Mouse (Mus musculus) embryo, embryonic 10 days (tissue): Measurements from ENCODE around the gene Sash1.

Experiments
- DNase-seq: peaks from one replicate; pipeline ENCODE4 v3.0.0-alpha.2; 2015; ENCODE audit warnings: low spot score

Sash1 gene

GRCm38 (mm10) chr10:8851625-8852024 is 34.2 kb downstream of the Sash1 start:
- DNase-seq = no peak

DNA sequence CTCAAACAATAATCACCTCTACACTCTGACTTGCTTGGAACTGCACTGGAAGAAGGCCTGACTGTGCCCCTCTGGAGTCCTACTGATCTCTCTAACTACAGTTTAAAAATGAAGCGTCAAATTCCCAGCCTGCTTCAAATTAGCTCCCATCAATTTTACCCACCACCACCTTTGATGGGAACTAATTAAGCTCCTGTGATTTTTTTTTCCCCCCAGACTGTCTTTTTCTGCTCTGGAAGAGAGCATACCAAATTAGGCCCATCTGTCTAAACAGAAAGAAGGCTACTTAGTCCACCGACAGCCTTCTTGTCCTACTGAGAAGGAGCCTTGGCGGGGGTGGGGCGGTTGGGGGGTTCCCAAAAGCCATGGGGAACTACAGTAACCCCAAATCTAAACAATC is 37.9 kb downstream of the Sash1 start:
- DNase-seq = peak; percentile 31

GRCm38 (mm10) chr10:8846258-8846657 is 39.6 kb downstream of the Sash1 start:
- DNase-seq = no peak

GRCm38 (mm10) chr10:8845230-8845770 is 40.6 kb downstream of the Sash1 start:
- no peak for DNase-seq

GRCm38 (mm10) chr10:8839956-8840355 is 45.9 kb downstream of the Sash1 start:
- no peak for DNase-seq

DNA sequence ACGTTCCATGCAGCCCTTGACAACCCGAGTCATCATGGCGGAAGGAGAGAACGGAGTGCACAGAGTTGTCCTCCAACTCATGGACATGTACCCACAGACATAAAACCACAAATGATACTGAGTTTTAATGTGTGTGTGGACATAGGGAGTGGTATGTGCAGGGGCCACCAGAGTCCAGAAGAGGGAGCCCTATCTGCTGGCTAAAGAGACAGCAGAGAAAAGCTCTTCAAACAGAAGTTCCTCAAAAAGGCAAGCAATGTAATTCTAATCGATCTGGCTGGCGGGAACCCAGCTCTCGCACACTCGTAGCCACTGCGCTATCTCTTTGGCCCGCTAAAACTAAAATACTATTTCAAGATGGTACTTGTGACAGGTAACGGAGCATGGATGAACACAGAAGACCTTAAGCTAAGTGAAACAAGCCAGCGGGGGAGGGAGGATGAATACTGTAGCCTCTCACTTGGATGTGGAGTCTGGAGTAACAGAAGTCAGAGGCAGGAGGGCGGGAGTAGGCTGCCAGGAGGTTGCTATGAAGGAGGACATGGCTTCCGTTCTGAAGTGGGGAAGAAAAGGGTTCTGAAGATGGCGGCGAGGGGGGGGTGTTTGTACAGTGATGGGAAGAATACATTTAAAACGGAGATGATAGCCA is 51.9 kb downstream of the Sash1 start:
- no peak for DNase-seq

- DNase-seq = no peak
Measured at GRCm38 (mm10) chr10:8826303-8826702, 59.6 kb downstream of the Sash1 start.

DNA sequence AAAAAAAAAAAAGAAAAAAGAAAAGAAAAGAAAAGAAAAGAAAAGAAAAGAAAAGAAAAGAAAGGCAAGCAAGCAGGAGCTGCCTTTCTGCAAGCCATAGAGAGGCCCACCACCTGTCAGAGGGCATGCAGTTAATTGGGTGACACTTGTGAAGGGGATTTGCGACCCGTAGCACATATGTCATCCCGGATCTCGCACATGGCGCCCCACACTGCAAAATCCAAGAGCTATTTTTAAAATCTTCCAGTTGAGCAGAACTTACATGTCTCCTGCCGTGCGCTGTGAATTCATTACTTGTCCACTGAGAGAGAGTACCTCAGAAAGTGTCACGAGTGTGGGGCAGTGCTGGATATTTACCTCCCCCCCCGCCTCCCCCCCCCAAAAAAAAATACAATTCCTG is 60.0 kb downstream of the Sash1 start:
- peak; percentile 36 for DNase-seq

GRCm38 (mm10) chr10:8818066-8818465 is 67.8 kb downstream of the Sash1 start:
- no peak for DNase-seq

- DNase-seq = peak; percentile 39
Measured at GRCm38 (mm10) chr10:8813984-8814578, 71.8 kb downstream of the Sash1 start.

GRCm38 (mm10) chr10:8813259-8813658 is 72.6 kb downstream of the Sash1 start:
- no peak for DNase-seq

DNA sequence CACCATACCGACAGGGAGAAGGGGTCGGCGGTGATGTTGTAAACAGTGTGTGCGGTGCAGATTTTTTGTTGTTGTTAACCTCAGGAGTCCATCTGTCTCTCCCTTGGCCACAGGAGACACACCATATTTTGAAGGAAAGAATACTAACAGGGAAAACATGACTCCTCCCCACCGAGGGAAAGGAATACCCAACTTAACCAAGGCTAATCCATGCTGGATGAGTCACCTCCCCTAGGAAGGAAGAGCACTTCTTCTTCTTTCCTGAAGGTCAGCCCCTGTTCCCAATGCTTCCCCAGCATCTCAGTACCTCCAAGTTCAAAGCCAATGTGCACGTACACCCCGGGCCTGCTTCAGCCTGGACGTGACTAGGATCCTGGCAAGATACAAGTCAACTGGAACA is 73.1 kb downstream of the Sash1 start:
- no peak for DNase-seq

DNA sequence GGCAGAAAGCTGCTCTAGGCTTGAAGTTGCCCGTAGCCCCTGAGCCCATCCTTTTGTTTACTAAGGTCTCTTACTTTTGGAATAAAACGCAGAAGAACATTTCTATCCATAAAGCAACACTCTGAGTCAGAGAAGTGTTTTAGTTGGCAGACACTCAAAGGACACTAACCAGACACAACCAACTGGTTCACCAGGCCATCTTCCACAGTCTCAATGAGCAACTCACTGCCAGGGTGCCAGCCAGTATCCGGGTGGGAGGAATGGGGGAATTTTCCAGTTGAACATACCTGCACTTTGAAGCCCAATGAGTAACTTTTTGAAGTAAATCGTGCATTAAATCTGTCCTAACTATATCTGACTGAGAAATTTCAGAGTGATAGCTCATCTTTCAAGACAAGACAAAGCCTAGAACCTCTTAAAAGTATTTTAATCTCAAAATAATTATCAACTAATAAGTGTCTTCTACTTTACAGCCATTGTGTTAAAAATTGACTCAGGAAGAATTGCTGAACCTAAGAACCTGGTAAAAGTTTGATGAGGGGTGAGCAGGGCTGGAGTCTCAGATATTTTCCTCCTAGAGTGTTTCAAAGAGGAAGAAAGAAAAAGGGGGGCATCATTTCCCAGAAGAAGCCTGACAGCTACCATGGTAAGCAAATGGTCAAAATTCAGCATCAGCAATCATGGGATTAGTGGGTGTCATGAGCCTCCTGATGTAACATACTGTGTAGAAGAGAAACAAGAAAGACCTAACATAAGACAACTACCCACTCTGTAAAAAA is 74.4 kb downstream of the Sash1 start:
- no peak for DNase-seq

GRCm38 (mm10) chr10:8810496-8810895 is 75.4 kb downstream of the Sash1 start:
- no peak for DNase-seq

GRCm38 (mm10) chr10:8808383-8808782 is 77.5 kb downstream of the Sash1 start:
- DNase-seq = no peak

GRCm38 (mm10) chr10:8807581-8807980 is 78.3 kb downstream of the Sash1 start:
- DNase-seq = no peak

GRCm38 (mm10) chr10:8805402-8805801 is 80.5 kb downstream of the Sash1 start:
- no peak for DNase-seq

GRCm38 (mm10) chr10:8804292-8804691 is 81.6 kb downstream of the Sash1 start:
- peak; percentile 72 for DNase-seq

- no peak for DNase-seq
Measured at GRCm38 (mm10) chr10:8801719-8802347, 84.0 kb downstream of the Sash1 start.

- peak; percentile 55 for DNase-seq
Measured at GRCm38 (mm10) chr10:8801139-8801613, 84.7 kb downstream of the Sash1 start.

DNA sequence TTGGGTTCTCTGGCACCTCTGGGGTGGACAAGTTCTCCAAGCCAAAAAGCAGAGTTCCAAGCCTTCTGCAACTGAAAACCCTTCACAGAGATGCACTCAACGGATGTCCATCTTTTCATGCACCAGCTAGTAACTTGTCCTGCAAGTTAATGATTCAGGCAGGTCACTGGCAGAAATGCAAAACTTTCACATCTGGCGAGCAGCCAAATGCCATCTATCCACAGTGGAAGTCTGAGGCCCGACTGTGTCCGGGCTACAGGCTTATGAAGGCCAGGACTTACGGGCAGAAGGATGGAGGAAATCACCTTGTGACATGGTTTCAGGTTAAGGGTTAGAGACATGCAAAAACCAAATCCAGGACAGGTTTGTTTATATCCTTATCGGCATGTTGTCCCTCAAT is 88.0 kb downstream of the Sash1 start:
- DNase-seq = no peak

DNA sequence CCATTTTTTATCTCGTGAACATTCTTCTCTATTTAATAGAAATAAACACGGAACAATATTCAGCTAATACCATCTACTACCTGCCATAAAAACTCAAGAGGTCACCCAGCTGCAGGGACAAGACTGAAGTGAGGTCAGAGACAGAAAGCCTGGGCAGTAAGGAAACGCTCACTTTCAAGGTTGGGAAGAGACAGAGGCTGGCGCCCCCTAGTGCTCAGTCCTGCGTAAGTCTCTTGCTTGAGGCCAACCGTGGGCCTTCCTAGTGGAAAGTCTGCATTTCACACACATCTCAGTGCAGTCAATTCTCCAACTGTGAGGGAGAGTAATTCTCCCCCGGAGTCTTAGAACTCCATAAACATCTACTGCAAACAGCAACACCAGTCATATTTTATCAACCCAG is 90.5 kb downstream of the Sash1 start:
- DNase-seq = peak; percentile 84
